ENCODE assay signal across 8 mouse cellular contexts in the genomic region with DNA sequence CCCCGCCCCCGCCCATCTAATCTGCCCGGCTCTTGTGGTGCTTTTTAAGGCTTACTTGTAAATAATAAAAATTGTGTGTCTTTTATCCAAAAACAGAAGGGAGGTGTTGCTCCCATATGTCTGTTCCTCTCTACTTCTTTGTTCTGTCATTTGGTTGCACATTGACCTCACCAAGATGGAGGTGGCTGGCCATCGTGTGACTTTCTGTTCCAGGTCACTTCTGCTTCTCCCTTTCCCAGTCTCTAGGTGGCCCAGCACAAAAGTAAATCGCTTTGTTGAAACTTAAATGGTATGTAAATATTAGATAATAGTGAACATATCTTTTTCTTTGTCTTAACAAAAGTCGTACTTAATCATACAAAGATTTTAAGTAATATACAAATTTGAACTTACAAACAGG. TPM values are rescaled to one million over a fixed set of nuclear protein-coding genes. Genes with fewer than 3 reads are reported as not detected.
DNase-seq lines count a peak whose midpoint lies in the region; ATAC-seq lines count a peak whose summit lies in the region.

No protein-coding gene starts in this region.

- H3K36me3 ChIP-seq in intestine, embryonic 16.5 days (ENCODE audit: control insufficient read depth, insufficient read depth, low read length), result peaks cover 19% of the 10 kb centered on the region
- no peaks in the 10 kb centered on the region for H3K36me3 ChIP-seq in neural tube, embryonic 14.5 days (ENCODE audit: control insufficient read depth, insufficient read depth, low read length)

- peaks cover 23% of the 10 kb centered on the region for H3K9me3 ChIP-seq in intestine, embryonic 16.5 days (ENCODE audit: control insufficient read depth, low read length)
- peaks cover 11% of the 10 kb centered on the region for H3K9me3 ChIP-seq in neural tube, embryonic 14.5 days (ENCODE audit: control insufficient read depth, low read length)

- no peak for ATAC-seq in intestine, embryonic 16.5 days
- no peak for ATAC-seq in neural tube, embryonic 14.5 days (ENCODE audit: low read depth)

- 0 out of 2 replicates have a peak overlapping the region, but pooled peaks have one; percentile 81 for H3K9ac ChIP-seq in intestine, embryonic 16.5 days (ENCODE audit: low read depth, low read length)
- H3K9ac ChIP-seq in neural tube, embryonic 14.5 days (replicated peaks; ENCODE audit: low read depth, low read length), result peak overlapping the region; percentile 51; the same call in 1 of the 2 replicates

- H3K4me3 ChIP-seq in intestine, embryonic 16.5 days (ENCODE audit: low read length), result peak overlapping the region; percentile 77
- H3K4me3 ChIP-seq in neural tube, embryonic 14.5 days (ENCODE audit: low read depth, low read length), result peak overlapping the region; percentile 52

- peak overlapping the region; percentile 98; the same call in 1 of the 2 replicates for H3K27ac ChIP-seq in intestine, embryonic 16.5 days (ENCODE audit: low read length)
- peak overlapping the region; percentile 91 for H3K27ac ChIP-seq in neural tube, embryonic 14.5 days (ENCODE audit: low read depth, low read length)

- DNase-seq in heart, adult 11 months, result peak; percentile 86
- no peak for DNase-seq in heart, postnatal 10 days
- DNase-seq in thymus, postnatal 14 days, result peak; percentile 5
- DNase-seq in thymus, postnatal 4 days, result no peak
- no peak for DNase-seq in embryo, embryonic 10 days (ENCODE audit: low spot score)
- no peak for DNase-seq in left cerebral cortex, postnatal 36 days (ENCODE audit: low spot score in 2 of 2)

- no peaks in the 10 kb centered on the region for H3K27me3 ChIP-seq in intestine, embryonic 16.5 days (replicated peaks; ENCODE audit: control insufficient read depth, insufficient read depth, low read length)
- H3K27me3 ChIP-seq in neural tube, embryonic 14.5 days (ENCODE audit: control insufficient read depth, insufficient read depth, low read length), result no peaks in the 10 kb centered on the region

- intact Hi-C loops in heart, postnatal 10 days (cut with DNase I), result loop anchor here (10.0 kb wide), 1 partner anchor 306 kb away; no protein-coding TSS in a partner anchor
- intact Hi-C loops in left cerebral cortex, postnatal 36 days (cut with DNase I), result loop anchor here (5.0 to 10.0 kb wide), 2 partner anchors 306 to 548 kb away; a partner anchor contains a TSS

- H3K4me2 ChIP-seq in intestine, embryonic 16.5 days (ENCODE audit: low read depth, low read length), result peak overlapping the region; percentile 70
- peak overlapping the region; percentile 45 for H3K4me2 ChIP-seq in neural tube, embryonic 14.5 days (ENCODE audit: low read depth, low read length)

- H3K4me1 ChIP-seq in intestine, embryonic 16.5 days (ENCODE audit: control insufficient read depth, insufficient read depth, low read length), result no peaks in the 10 kb centered on the region
- H3K4me1 ChIP-seq in neural tube, embryonic 14.5 days (ENCODE audit: control insufficient read depth, insufficient read depth, low read length), result no peaks in the 10 kb centered on the region

- 24% methylated on average over 6 of the region's 6 CpGs for WGBS in intestine, embryonic 16.5 days
- 23% methylated on average over 6 of the region's 6 CpGs for WGBS in neural tube, embryonic 14.5 days

RNA-seq across cellular contexts. Expression of a gene that starts 0.4 kb away (rescaled TPM):
- total RNA-seq in heart, postnatal 10 days (2021), result 10 to 100 TPM; 15.3 to 17.7 TPM
- polyA plus RNA-seq in intestine, embryonic 16.5 days (2015; fragmentation: Nextera tagmentation; extraction: Ambion mirVana), result 10.4 and 13.5 TPM in 2 replicates
- polyA plus RNA-seq in neural tube, embryonic 14.5 days (2014; fragmentation: Nextera tagmentation; extraction: Ambion mirVana), result 13.8 and 19.3 TPM in 2 replicates
- 10 to 100 TPM; 29.3 to 33.7 TPM for total RNA-seq in left cerebral cortex, postnatal 36 days (2021)

Comparison
In these comparisons a context has a peak if more than half of its experiments do, and no peak if none do; other contexts are left out.
1. DNase-seq: peak in heart, adult 11 months (single experiment) and thymus, postnatal 14 days (single experiment); none in heart, postnatal 10 days (0 of 2), thymus, postnatal 4 days (single experiment), embryo, embryonic 10 days (single experiment) and left cerebral cortex, postnatal 36 days (0 of 2).